Mouse (Mus musculus) urinary bladder, adult 2 months (tissue): ENCODE results near the gene Vmn1r206. TPM values are rescaled to one million over a fixed set of nuclear protein-coding genes. Genes with fewer than 3 reads are reported as not detected.
"Not testable (repeated sequence)": the region's sequence is repeated elsewhere in the genome, so short reads cannot be mapped to it uniquely, and the experiment has no call there.

Experiments used
- DNase-seq: peaks from one replicate; pipeline ENCODE4 v3.0.0; 2022; ENCODE audit warnings: low spot score
- polyA plus RNA-seq: library from polyadenylated mRNA; depleted of rRNA; stranded (reverse); fragments of >200 nt; gene quantifications from 2 replicates; pipeline ENCODE4 v1.2.3, GENCODE M21; 2012; rRNA removed

Vmn1r206 gene
- not detected in 2 replicates for polyA plus RNA-seq

GRCm38 (mm10) chr13:22624151-22624550, at the start of gene Vmn1r206:
TSS of gene Vmn1r206 (minus strand) at chr13:22624251.
- not testable (repeated sequence) for DNase-seq

- DNase-seq = no peak
These were observed 31.2 kb downstream of the Vmn1r206 start, which contains the start of gene Vmn1r205 for GRCm38 (mm10) chr13:22592900-22593299. TSS of gene Vmn1r205 (minus strand) at chr13:22593000.

GRCm38 (mm10) chr13:22583336-22583735, 40.7 kb downstream of the Vmn1r206 start:
- not testable (repeated sequence) for DNase-seq

GRCm38 (mm10) chr13:22574911-22575310, 49.1 kb downstream of the Vmn1r206 start:
- not testable (repeated sequence) for DNase-seq

Other genes with a start within 250 kb of the Vmn1r206 start
- gene Vmn1r199, start 244.4 kb downstream of the Vmn1r206 start, polyA plus RNA-seq = not detected in 2 replicates
- gene Vmn1r200, start 233.9 kb downstream of the Vmn1r206 start, polyA plus RNA-seq = not detected in 2 replicates
- gene Vmn1r201, start 152.3 kb downstream of the Vmn1r206 start, polyA plus RNA-seq = not detected in 2 replicates
- 0.01 TPM in 1 of 2 replicates, not detected in the other for gene Vmn1r202, start 118.9 kb downstream of the Vmn1r206 start, polyA plus RNA-seq
- gene Vmn1r203, start 106.1 kb downstream of the Vmn1r206 start, polyA plus RNA-seq = not detected in 2 replicates
- gene Vmn1r204, start 71.1 kb downstream of the Vmn1r206 start, polyA plus RNA-seq = not detected in 2 replicates
- gene Vmn1r205, start 31.3 kb downstream of the Vmn1r206 start, polyA plus RNA-seq = not detected in 2 replicates
- gene Vmn1r207-ps, start 105.4 kb upstream of the Vmn1r206 start, polyA plus RNA-seq = not detected in 2 replicates
- not detected in 2 replicates for gene Vmn1r208, start 153.1 kb upstream of the Vmn1r206 start, polyA plus RNA-seq
- gene Vmn1r209, start 185.4 kb upstream of the Vmn1r206 start, polyA plus RNA-seq = not detected in 2 replicates
- not detected in 2 replicates for gene Vmn1r210, start 207.1 kb upstream of the Vmn1r206 start, polyA plus RNA-seq
- not detected in 2 replicates for gene Vmn1r211, start 233.3 kb upstream of the Vmn1r206 start, polyA plus RNA-seq